ENCODE assay signal across 8 mouse cellular contexts in the genomic region with DNA sequence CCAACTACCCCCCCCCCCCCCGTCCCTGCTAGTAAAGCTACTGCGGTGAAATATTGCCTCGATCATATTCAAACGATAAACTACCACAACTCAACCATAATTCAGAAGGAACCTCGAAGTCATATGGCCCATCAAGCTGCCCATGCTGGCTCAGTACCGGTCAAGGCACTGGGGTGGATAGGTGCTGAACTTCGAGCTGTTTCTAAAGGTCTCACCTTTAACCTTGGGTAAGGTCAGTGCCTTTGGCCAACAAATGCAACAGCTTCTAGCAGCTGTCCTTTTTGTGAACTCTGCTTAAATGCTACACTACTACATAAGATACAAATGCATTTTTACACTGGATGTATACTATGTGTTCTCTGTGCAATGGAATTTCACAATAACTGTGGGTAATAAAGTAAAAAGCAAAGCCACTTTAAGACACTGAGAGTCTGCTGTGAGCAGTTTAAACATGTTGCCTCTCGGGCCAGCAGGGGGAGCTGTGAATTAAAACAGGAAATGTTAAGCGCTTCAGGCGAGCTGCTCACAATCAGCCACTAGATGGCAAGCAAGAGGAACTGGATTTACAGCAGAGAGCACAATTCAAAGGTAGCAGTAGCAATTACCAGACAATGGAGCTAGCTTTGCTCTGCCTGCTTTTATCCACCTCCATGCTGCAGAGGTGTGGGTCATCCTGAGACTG. TPM values are rescaled to one million over a fixed set of nuclear protein-coding genes. Genes with fewer than 3 reads are reported as not detected.
DNase-seq lines count a peak whose midpoint lies in the region; ATAC-seq and TF ChIP-seq lines count a peak whose summit lies in the region.

No protein-coding gene starts in this region.

- peak; percentile 95 for DNase-seq in ZHBTc4 (ENCODE audit: low read depth, low spot score)
- peak; percentile 91 to 94 for DNase-seq in cerebellum, postnatal 4 days (ENCODE audit: low spot score in 2 of 2)
- DNase-seq in gastrocnemius, adult 18-20 months (ENCODE audit: low spot score): peak; percentile 93
- DNase-seq in hindbrain, postnatal 0 days (ENCODE audit: low spot score): peak; percentile 98
- peak; percentile 94 to 98 for DNase-seq in left cerebral cortex, adult 18-20 months (ENCODE audit: low spot score in 2 of 2)
- peak; percentile 95 for DNase-seq in right cerebral cortex, postnatal 14 days
- DNase-seq in urinary bladder, postnatal 25 days (ENCODE audit: low spot score): peak; percentile 90

- TF ChIP-seq CTCF in hindbrain, postnatal 0 days (IDR thresholded peaks at IDR 0.05; ENCODE audit: low read depth): peak; percentile 99

- H3K9me3 ChIP-seq in hindbrain, postnatal 0 days (ENCODE audit: low read length): no peaks in the 10 kb centered on the region

- no peak overlapping the region for H3K4me3 ChIP-seq in hindbrain, postnatal 0 days (ENCODE audit: low read length)

- ATAC-seq in hindbrain, postnatal 0 days: peak; percentile 85
- peak; percentile 99 for ATAC-seq in megakaryocyte, adult 5-6 weeks (ENCODE audit: poor library complexity, severe bottlenecking)

- H3K36me3 ChIP-seq in hindbrain, postnatal 0 days (ENCODE audit: insufficient read depth, low read length): peaks cover 20% of the 10 kb centered on the region

- WGBS in hindbrain, postnatal 0 days: 58% methylated on average over 10 of the region's 10 CpGs

- H3K27me3 ChIP-seq in hindbrain, postnatal 0 days (ENCODE audit: insufficient read depth, low read length): no peaks in the 10 kb centered on the region

- H3K4me2 ChIP-seq in hindbrain, postnatal 0 days (ENCODE audit: low read depth, low read length): no peak overlapping the region

- H3K9ac ChIP-seq in hindbrain, postnatal 0 days (replicated peaks; ENCODE audit: low read length): no peak overlapping the region

- H3K4me1 ChIP-seq in hindbrain, postnatal 0 days (ENCODE audit: insufficient read depth, low read length): no peaks in the 10 kb centered on the region

- peak overlapping the region; percentile 65; the same call in 1 of the 2 replicates for H3K27ac ChIP-seq in hindbrain, postnatal 0 days

RNA-seq across cellular contexts. Expression of gene Ldhal6b, which starts 10.7 kb away (rescaled TPM):
- under 1 TPM; 0.37 to 0.45 TPM for total RNA-seq in gastrocnemius, adult 18-20 months (2021)
- total RNA-seq in hindbrain, postnatal 0 days (2014; rRNA removed): 0.84 and 1.5 TPM in 2 replicates
- not detected in 2 replicates for polyA plus RNA-seq in hindbrain, postnatal 0 days (2015; fragmentation: Nextera tagmentation; extraction: Ambion mirVana)
- total RNA-seq in left cerebral cortex, adult 18-20 months (2021): 1 to 10 TPM in 1 of 2 experiments, under 1 TPM in 1; 0.94 to 1.3 TPM
- 0.25 TPM in 1 of 2 replicates, not detected in the other for total RNA-seq in megakaryocyte, adult 5-6 weeks (2015)
- total RNA-seq in megakaryocyte, adult 5-6 weeks (2017): 0.11 TPM in 1 of 2 replicates, not detected in the other

RNA-seq across cellular contexts. Expression of gene Tmem242, which starts 10.8 kb away (rescaled TPM):
- total RNA-seq in gastrocnemius, adult 18-20 months (2021): 100 to 1,000 TPM; 147 to 152 TPM
- total RNA-seq in hindbrain, postnatal 0 days (2014; rRNA removed): 57.0 and 67.1 TPM in 2 replicates
- polyA plus RNA-seq in hindbrain, postnatal 0 days (2015; fragmentation: Nextera tagmentation; extraction: Ambion mirVana): 134 and 147 TPM in 2 replicates
- 10 to 100 TPM; 76.2 to 79.1 TPM for total RNA-seq in left cerebral cortex, adult 18-20 months (2021)
- total RNA-seq in megakaryocyte, adult 5-6 weeks (2015): 39.9 and 40.9 TPM in 2 replicates
- 27.0 and 30.4 TPM in 2 replicates for total RNA-seq in megakaryocyte, adult 5-6 weeks (2017)
